In the genomic region with DNA sequence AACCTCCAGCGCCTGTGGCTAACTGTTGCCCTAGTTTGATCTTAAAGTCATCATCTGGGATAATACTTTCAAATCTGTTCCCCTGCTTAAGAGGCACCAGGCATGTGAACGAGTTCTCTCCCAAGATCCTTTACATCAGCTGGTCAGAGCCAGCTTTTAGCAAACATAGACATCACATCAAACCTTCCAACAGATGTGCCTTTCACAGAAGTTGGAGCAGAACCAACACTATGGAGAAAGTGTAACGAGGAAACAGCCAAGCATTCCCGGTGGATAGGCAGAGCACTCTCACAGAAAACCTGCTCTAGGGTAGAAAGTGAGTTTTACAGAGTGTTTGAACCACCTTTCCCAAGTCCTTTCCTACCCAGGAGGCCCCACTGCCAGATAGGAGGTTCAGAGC, we compare ENCODE assay signal across 19 mouse cellular contexts.
DNase-seq lines count a peak whose midpoint lies in the region; ATAC-seq and TF ChIP-seq lines count a peak whose summit lies in the region.
"Had no signal": no experiment of that assay in that cellular context is flagged by ENCODE, and none has a peak within 500 bp of the region (broad histone marks: within the 10 kb centered on the region; RNA-seq: fewer than 3 reads in every experiment).

No protein-coding gene starts in this region.

- no peak overlapping the region for H3K4me2 ChIP-seq in heart, embryonic 11.5 days
- no peak overlapping the region for H3K4me2 ChIP-seq in lung, embryonic 14.5 days
- H3K4me2 ChIP-seq: heart, embryonic 12.5 days; hindbrain, embryonic 12.5 days; stomach, embryonic 15.5 days had no signal

- no peak for ATAC-seq in heart, embryonic 11.5 days (replicated peaks; ENCODE audit: insufficient number of reproducible peaks, low FRiP score, low TSS enrichment)
- no peak for ATAC-seq in lung, embryonic 14.5 days (ENCODE audit: insufficient read depth)
- ATAC-seq: forebrain, embryonic 16.5 days; intestine, embryonic 16.5 days; liver, postnatal 0 days had no signal

- 70% methylated on average over 4 of the region's 4 CpGs for WGBS in heart, embryonic 11.5 days (ENCODE audit: insufficient replicate concordance)
- 46% methylated on average over 4 of the region's 4 CpGs for WGBS in lung, embryonic 14.5 days

- H3K36me3 ChIP-seq in heart, embryonic 11.5 days (ENCODE audit: control insufficient read depth, insufficient read depth, low read length): no peaks in the 10 kb centered on the region
- no peaks in the 10 kb centered on the region for H3K36me3 ChIP-seq in lung, embryonic 14.5 days (ENCODE audit: insufficient read depth)
- H3K36me3 ChIP-seq: heart, embryonic 12.5 days; hindbrain, embryonic 12.5 days; stomach, embryonic 15.5 days had no signal

- no peak overlapping the region for H3K27ac ChIP-seq in heart, embryonic 11.5 days (ENCODE audit: low read depth, low read length)
- peak overlapping the region; percentile 66 for H3K27ac ChIP-seq in lung, embryonic 14.5 days (ENCODE audit: low read depth)
- peak overlapping the region; percentile 95 for H3K27ac ChIP-seq in brown adipose tissue, adult 24 weeks (replicated peaks; ENCODE audit: low read depth, low read length)
- H3K27ac ChIP-seq: hindbrain, embryonic 12.5 days; stomach, embryonic 15.5 days had no signal

- no peak for TF ChIP-seq CTCF in lung, embryonic 14.5 days (IDR thresholded peaks at IDR 0.05; ENCODE audit: low read depth)

- no peaks in the 10 kb centered on the region for H3K27me3 ChIP-seq in heart, embryonic 11.5 days (ENCODE audit: control insufficient read depth, insufficient read depth, low read length)
- no peaks in the 10 kb centered on the region for H3K27me3 ChIP-seq in lung, embryonic 14.5 days (ENCODE audit: insufficient read depth, low read length)
- H3K27me3 ChIP-seq: heart, embryonic 12.5 days; hindbrain, embryonic 12.5 days; stomach, embryonic 15.5 days had no signal

- DNase-seq in heart, adult 11 months: peak; percentile 91
- peak; percentile 46 for DNase-seq in lung, embryonic 14.5 days
- no peak for DNase-seq in lung, postnatal 4 days
- DNase-seq in skeletal muscle tissue, adult 2 months (ENCODE audit: low read depth, low spot score): peak; percentile 26
- no peak for DNase-seq in retina, embryonic 14.5 days (ENCODE audit: low spot score)
- DNase-seq: cerebellum, adult 8-10 months; gastrocnemius, postnatal 14 days; layer of hippocampus, postnatal 36 days; liver, postnatal 0 days; retina, postnatal 1 day; spleen, adult 18-20 months; thymus, postnatal 14 days had no signal

- no peak overlapping the region for H3K4me3 ChIP-seq in heart, embryonic 11.5 days (ENCODE audit: low read depth, low read length)
- no peak overlapping the region for H3K4me3 ChIP-seq in lung, embryonic 14.5 days (ENCODE audit: low read depth, low read length)
- no peak overlapping the region for H3K4me3 ChIP-seq in brown adipose tissue, adult 24 weeks (ENCODE audit: insufficient read depth, low read depth, low read length)
- H3K4me3 ChIP-seq: heart, embryonic 12.5 days; hindbrain, embryonic 12.5 days; stomach, embryonic 15.5 days had no signal

- H3K9ac ChIP-seq in heart, embryonic 11.5 days (ENCODE audit: low read depth, low read length): no peak overlapping the region
- H3K9ac ChIP-seq in lung, embryonic 14.5 days: no peak overlapping the region
- H3K9ac ChIP-seq: heart, embryonic 12.5 days; hindbrain, embryonic 12.5 days; liver, postnatal 0 days; stomach, embryonic 15.5 days had no signal

- H3K4me1 ChIP-seq in heart, embryonic 11.5 days (ENCODE audit: control insufficient read depth, insufficient read depth, low read length): peaks cover 6% of the 10 kb centered on the region; the same call in 1 of the 2 replicates
- peaks cover 12% of the 10 kb centered on the region; the same call in 1 of the 2 replicates for H3K4me1 ChIP-seq in lung, embryonic 14.5 days (ENCODE audit: insufficient read depth)
- H3K4me1 ChIP-seq in brown adipose tissue, adult 24 weeks (ENCODE audit: control insufficient read depth, insufficient read depth, insufficient read length, low read length): peaks cover 15% of the 10 kb centered on the region

- no peaks in the 10 kb centered on the region for H3K9me3 ChIP-seq in heart, embryonic 11.5 days (replicated peaks; ENCODE audit: control insufficient read depth, low read length)
- no peaks in the 10 kb centered on the region for H3K9me3 ChIP-seq in lung, embryonic 14.5 days (ENCODE audit: low read depth, low read length)
- H3K9me3 ChIP-seq: heart, embryonic 12.5 days; hindbrain, embryonic 12.5 days; stomach, embryonic 15.5 days had no signal

Comparison
In these comparisons a context has a peak if more than half of its experiments do, and no peak if none do; other contexts are left out.
1. DNase-seq: peak in heart, adult 11 months (single experiment), lung, embryonic 14.5 days (single experiment) and skeletal muscle tissue, adult 2 months (single experiment); none in lung, postnatal 4 days (0 of 2) and retina, embryonic 14.5 days (single experiment).